ENCODE assay signal across 12 mouse cellular contexts in genomic region chr4:55811656-55812055, GRCm38 (mm10).
"Had no signal": no experiment of that assay in that cellular context is flagged by ENCODE, and none has a peak within 500 bp of the region (broad histone marks: within the 10 kb centered on the region; RNA-seq: fewer than 3 reads in every experiment).

No protein-coding gene starts in this region.

- H3K27me3 ChIP-seq: limb, embryonic 12.5 days; liver, embryonic 13.5 days; midbrain, embryonic 12.5 days; neural tube, embryonic 15.5 days had no signal

- H3K27ac ChIP-seq: limb, embryonic 12.5 days; liver, embryonic 13.5 days; midbrain, embryonic 12.5 days; neural tube, embryonic 15.5 days had no signal

- DNase-seq: kidney, postnatal 25 days; liver; liver, embryonic 13.5 days; liver, postnatal 0 days; right cerebral cortex, adult 18-20 months; right cerebral cortex, postnatal 25 days; thymus, adult 18-20 months; thymus, postnatal 14 days had no signal

- ATAC-seq: liver, postnatal 0 days had no signal

- H3K4me3 ChIP-seq: limb, embryonic 12.5 days; liver, embryonic 13.5 days; midbrain, embryonic 12.5 days; myocyte; neural tube, embryonic 15.5 days had no signal

- H3K4me1 ChIP-seq: limb, embryonic 12.5 days; liver, embryonic 13.5 days; midbrain, embryonic 12.5 days; neural tube, embryonic 15.5 days had no signal

- H3K36me3 ChIP-seq: limb, embryonic 12.5 days; liver, embryonic 13.5 days; midbrain, embryonic 12.5 days; neural tube, embryonic 15.5 days had no signal
